Mouse (Mus musculus) embryonic stem cell, embryonic (primary cell): ENCODE data around the gene Phlda2.

Experiments
- CTCF ChIA-PET, 4 experiments: fragments of 300-600 bp in 2 of 4; fragments of 350-600 bp in 2 of 4; sonication (Branson Sonifier 250); formaldehyde crosslinking; loops; one replicate each; lab custom pipeline; 2022; ENCODE audit warnings: inconsistent platforms in 2 of 4; lab: Charles Lee
- POLR2A ChIA-PET, 4 experiments: fragments of 300-600 bp in 2 of 4; fragments of 350-600 bp in 2 of 4; sonication (Branson Sonifier 250); formaldehyde crosslinking; loops; one replicate each; lab custom pipeline; 2022; ENCODE audit warnings: antibody characterized with exemption in 4 of 4, inconsistent platforms in 1 of 4; lab: Charles Lee

Phlda2 gene

DNA sequence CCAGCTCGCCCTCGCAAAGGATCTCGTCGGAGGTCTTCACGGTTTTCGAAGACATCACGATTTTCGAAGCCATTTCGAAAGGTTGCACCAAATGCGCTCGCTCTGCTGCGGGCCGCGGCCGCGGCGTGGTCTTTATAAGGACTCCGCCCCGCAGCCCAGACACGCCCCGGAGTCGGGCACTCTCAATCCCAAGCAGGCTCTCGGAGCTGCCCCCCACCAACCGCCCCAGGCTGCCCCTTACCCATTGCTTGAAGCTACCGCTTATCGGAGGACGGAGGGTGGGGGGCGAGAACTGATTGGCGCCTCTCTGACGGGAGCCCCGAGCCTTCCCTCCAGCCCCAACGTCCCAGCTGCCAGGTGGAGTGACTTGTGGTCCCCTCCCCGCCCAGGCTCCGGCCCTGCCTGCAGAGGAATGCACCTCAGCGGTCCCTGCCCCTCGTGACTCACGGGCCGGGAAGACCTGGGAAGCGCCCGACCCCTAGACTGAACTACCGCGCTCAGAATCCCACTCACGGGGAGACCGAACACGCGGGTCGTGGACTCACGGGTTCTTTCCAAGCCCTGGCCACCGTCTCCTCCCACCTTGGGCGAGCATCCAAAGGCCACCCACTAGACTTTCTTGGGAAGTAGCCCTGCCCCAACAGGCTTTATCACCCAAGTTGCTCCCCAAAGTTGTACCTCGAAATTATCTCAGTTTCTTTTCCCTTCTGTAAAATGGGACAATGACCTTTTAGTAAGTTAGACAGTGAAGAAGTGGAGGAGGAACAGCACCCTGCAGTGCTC, at the start of gene Phlda2:
Gene Phlda2 (minus strand): TSS at position 733 of the 783 bp plus-strand sequence.
- ChIA-PET CTCF (interaction anchor here (0.6 to 7.3 kb wide), 18 partner anchors 9 to 440 kb away, joined by 3 to 84 read pairs (median 4); partner anchors contain the start of gene Slc22a18 (in 2 of the 4)), POLR2A (interaction anchor here in 3 of 4 experiments (0.5 to 5.5 kb wide), 31 partner anchors 9 to 495 kb away, joined by 3 to 29 read pairs (median 4); partner anchors contain the start of genes Nap1l4 (in 2 of the 3), Cars (in 1 of the 3), Cdkn1c (in 1 of the 3) and Slc22a18 (in 1 of the 3))

DNA sequence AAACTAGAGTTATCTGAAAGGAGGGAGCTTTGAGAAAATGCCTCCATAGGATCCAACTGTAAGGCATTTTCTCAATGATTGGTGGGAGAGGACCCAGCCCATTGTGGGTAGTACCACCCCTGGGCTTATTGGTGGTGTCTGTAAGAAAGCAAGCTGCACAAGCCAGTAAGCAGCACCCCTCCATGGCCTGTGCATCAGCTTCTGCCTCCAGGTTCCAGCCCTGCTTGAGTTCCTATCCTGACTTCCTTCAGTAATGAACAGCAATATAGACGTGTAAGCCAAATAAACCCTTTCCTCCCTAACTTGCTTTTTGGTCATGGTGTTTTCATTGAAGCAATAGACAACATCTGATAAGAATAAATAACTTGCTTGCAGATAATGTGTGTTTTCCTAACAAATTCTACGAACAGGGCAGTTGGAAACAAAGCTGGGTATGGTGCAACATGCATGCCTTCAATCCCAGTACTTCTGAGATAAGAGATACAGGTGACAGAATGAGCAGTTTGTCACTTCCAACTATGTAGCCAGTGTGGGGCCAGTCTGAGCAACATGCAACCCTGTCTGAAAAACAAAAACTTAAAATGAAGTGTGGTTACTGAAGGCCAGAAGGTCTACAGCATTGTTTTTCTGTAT, 46.8 kb upstream of the Phlda2 start:
- CTCF ChIA-PET, result interaction anchor here in 1 of 4 experiments (1.0 to 2.0 kb wide), 7 partner anchors 8 to 157 kb away, joined by 3 to 10 read pairs (median 5); partner anchors contain the start of genes Cars and Tnfrsf22

DNA sequence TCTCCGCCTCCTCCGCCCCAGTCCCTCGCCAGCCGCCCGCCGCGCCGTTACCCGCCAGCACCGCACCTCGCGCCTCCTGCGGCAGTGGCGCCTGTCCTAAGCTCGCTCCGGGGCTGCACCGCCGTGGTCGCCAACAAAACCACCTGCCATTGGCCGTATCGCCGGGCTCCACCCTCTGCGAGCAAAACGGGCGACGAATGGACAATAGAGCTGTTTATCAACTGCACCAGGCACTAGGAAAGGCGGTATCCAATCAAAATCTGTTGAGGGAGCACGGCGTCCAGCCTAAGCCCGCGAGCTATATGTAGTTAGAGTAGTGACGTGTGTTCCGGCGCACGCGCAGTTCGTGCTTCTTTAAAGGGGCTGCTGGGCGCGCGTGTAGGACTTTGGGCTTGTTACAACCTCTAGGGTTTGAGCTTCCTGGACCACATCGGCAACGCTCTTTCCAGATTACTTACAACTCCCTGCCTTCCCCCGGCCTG, 46.1 kb upstream of the Phlda2 start, which contains the start of gene Nap1l4:
Gene Nap1l4 (minus strand): TSS at position 131 of the 482 bp plus-strand sequence.
- ChIA-PET CTCF (interaction anchor here in 1 of 4 experiments (0.7 to 2.0 kb wide), 9 partner anchors 9 to 158 kb away, joined by 3 to 10 read pairs (median 4); partner anchors contain the start of genes Cars and Tnfrsf22), POLR2A (interaction anchor here (0.6 to 10.2 kb wide), 105 partner anchors 8 to 1590 kb away, joined by 3 to 275 read pairs (median 5); partner anchors contain the start of genes Cars (in 3 of the 4), Cd81 (in 2 of the 4), Tnfrsf22 (in 2 of the 4) and Tnfrsf23 (in 2 of the 4))

More for the DNA sequence above, 46.8 kb upstream of the Phlda2 start:
- POLR2A ChIA-PET, result interaction anchor here (0.6 to 10.2 kb wide), 89 partner anchors 8 to 921 kb away, joined by 3 to 275 read pairs (median 5); partner anchors contain the start of genes Cars (in 3 of the 4), Cd81 (in 2 of the 4), Tnfrsf22 (in 2 of the 4) and Tnfrsf26 (in 2 of the 4)

DNA sequence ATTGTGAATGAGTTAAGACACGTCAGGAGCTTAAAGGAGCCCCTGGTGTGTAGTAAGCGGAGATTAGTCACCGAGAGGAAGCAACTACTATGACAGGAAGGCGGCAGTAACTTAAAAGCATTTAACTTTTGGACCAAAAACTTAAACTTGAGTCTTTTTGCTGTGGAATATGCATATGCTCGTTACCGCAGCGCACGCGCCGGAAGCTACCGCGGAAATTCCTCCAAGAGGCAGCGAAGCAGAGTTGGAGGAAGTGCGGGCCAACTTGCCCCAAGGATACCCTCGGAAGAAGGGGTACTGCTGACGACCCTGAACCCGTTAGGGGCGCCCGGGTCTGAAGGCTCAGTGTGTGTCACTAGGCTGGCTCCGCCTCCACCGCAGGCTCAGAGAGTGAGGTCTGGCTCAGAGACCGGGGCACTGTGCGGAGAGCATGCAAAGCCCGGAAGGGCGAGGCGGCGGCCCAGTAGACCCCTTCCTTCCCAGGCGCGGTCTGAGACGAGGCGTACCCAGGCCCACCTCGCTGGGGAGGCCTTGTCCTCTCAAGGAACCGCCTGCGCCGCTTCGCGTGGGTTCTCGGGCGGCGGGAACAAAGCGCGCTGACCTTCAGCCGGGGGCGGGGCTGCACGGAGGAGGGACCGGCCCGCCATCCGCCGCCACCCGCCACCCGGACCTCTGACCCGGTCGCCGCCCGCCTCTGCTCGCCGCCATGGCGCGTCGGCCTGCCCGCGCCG, 45.4 kb upstream of the Phlda2 start:
- ChIA-PET POLR2A (interaction anchor here (0.6 to 10.2 kb wide), 97 partner anchors 8 to 1591 kb away, joined by 3 to 275 read pairs (median 5); partner anchors contain the start of genes Cars (in 3 of the 4), Tnfrsf22 (in 2 of the 4), Cd81 (in 1 of the 4) and Cdkn1c (in 1 of the 4)), CTCF (interaction anchor here in 3 of 4 experiments (0.7 to 2.0 kb wide), 11 partner anchors 9 to 158 kb away, joined by 3 to 10 read pairs (median 4); partner anchors contain the start of genes Cars (in 1 of the 3) and Tnfrsf22 (in 1 of the 3))

DNA sequence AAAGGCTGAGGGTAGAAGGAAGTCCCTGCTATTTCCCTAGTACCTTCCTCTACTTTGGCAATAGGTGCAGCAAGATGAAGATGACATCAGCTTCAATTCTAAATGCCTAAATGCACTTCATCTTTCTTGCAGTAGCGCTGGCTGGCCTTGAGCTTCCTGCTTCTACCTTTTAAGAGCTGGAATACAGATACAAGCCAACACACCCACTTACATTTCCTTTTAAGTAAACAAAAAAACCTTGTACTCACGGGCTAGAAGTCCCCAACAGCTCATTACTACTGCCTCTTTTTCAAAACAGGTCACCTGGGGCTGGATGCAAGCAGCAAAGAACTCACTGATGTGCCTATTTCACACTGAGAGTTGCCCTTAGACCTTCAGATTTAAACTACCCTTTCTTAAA, 43.6 kb upstream of the Phlda2 start:
- CTCF ChIA-PET, result interaction anchor here in 1 of 4 experiments (0.6 kb wide), 1 partner anchor 16 kb away, joined by 4 read pairs; no protein-coding TSS in a partner anchor
- POLR2A ChIA-PET, result interaction anchor here in 2 of 4 experiments (0.5 to 10.2 kb wide), 11 partner anchors 11 to 488 kb away, joined by 3 to 275 read pairs (median 6); partner anchors contain the start of gene Cars (in 2 of the 2)

DNA sequence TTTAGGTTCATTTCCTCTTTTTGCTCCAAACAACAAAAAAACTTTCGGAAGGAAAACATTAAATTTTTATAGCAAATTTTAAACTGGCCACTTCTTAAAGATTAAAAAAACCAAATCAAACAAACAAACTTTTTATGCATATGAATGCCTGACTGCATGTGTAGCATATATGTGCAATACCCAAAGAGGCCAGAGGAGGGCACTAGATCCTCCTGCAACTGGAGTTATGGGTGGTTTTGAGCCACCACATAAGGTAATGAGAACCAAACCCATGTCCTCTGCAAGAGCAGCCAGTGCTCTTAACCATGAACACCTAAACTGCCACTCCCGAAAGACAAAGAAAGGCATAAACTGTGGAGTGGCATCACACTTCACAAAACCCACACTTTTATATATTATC, 41.4 kb upstream of the Phlda2 start:
- ChIA-PET POLR2A (interaction anchor here in 2 of 4 experiments (0.9 to 10.2 kb wide), 5 partner anchors 21 to 55 kb away, joined by 3 to 275 read pairs (median 4); partner anchors contain the start of gene Cars (in 1 of the 2)), CTCF (no interaction called here)

DNA sequence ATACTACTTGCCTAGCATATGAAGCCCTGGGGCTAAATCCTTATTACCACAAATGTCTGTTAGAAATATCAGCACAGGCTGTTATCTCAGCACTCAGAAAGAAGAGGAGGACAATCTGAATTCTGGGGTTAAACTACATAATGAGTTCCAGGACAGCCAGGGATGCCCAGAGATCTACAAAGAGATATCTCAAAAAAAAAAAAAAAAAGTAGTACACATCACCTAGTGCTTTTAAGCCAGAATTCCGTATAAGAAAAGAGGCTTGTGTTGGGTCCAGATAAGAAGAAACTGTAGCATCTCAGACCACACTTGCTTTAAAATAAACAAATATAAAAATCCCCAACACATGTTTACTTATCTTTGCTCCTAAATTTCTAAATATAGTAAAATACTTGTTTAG, 35.7 kb upstream of the Phlda2 start:
- POLR2A ChIA-PET, result interaction anchor here in 2 of 4 experiments (2.1 to 5.5 kb wide), 4 partner anchors 9 to 27 kb away, joined by 6 to 52 read pairs (median 9); partner anchors contain the start of gene Nap1l4 (in 2 of the 2)
- CTCF ChIA-PET, result interaction anchor here in 1 of 4 experiments (0.6 kb wide), 1 partner anchor 33 kb away, joined by 3 read pairs; no protein-coding TSS in a partner anchor

DNA sequence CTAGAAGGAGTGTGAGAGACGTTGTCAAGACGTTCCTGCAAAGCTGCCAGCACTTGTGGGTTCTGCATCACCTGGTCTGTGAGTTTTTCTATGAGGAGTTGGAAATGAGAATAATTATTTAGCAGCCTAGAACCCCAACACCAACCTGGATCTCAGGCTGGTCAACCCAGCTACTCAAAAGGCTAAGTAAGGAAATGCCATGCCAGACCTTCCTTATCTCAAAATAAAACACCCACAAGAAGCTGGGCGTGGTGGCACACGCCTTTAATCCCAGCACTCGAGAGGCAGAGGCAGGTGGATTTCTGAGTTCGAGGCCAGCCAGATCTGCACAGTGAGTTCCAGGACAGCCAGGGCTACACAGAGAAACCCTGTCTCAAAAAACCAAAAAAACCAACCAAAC, 35.3 kb upstream of the Phlda2 start:
- POLR2A ChIA-PET, result interaction anchor here in 3 of 4 experiments (0.6 to 5.5 kb wide), 6 partner anchors 10 to 26 kb away, joined by 3 to 52 read pairs (median 6); partner anchors contain the start of gene Nap1l4 (in 2 of the 3)
- CTCF ChIA-PET, result interaction anchor here in 1 of 4 experiments (0.6 kb wide), 1 partner anchor 32 kb away, joined by 3 read pairs; no protein-coding TSS in a partner anchor

DNA sequence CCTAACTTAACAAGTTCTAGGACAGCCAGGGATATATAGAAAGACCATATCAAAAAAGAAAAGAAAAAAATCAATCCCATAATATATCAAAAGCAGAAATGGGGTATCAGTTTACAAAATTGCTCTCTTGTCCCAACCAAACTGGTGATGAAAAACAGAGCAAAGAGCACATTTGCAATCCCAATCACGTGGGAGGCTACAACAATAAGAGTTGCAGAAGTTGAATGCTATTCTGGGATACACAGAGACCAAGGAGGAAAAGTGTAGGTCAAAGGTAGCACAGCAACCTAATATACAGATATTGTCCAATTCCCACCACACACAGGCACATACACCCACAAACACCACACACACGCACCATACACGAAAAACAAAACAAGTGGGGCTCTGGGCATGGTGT, 33.3 kb upstream of the Phlda2 start:
- CTCF ChIA-PET, result no interaction called here
- POLR2A ChIA-PET, result interaction anchor here in 2 of 4 experiments (0.9 to 6.5 kb wide), 9 partner anchors 10 to 83 kb away, joined by 3 to 52 read pairs (median 4); partner anchors contain the start of gene Nap1l4 (in 2 of the 2)

DNA sequence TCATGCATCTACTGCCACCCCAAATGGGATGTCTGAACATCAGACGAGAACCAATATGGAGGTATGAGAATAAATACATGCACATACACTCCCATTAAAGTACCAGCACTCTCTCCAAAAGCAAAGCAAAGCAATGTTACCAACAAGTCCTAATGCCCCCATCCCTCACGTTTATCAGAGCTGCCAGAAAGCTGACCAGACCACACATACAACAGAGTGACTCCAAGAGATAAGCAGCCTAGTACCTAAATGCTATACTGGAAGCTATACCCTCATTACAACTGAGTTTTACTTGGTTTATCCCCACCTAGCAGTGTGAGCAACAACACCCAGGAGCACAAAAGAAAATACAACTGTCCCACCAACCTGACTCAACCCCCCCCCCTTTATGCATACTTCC, 30.3 kb upstream of the Phlda2 start:
- ChIA-PET POLR2A (interaction anchor here in 2 of 4 experiments (0.6 to 6.5 kb wide), 12 partner anchors 10 to 60 kb away, joined by 3 to 52 read pairs (median 5); partner anchors contain the start of gene Nap1l4 (in 2 of the 2)), CTCF (interaction anchor here in 1 of 4 experiments (1.2 kb wide), 1 partner anchor 231 kb away, joined by 4 read pairs; no protein-coding TSS in a partner anchor)

DNA sequence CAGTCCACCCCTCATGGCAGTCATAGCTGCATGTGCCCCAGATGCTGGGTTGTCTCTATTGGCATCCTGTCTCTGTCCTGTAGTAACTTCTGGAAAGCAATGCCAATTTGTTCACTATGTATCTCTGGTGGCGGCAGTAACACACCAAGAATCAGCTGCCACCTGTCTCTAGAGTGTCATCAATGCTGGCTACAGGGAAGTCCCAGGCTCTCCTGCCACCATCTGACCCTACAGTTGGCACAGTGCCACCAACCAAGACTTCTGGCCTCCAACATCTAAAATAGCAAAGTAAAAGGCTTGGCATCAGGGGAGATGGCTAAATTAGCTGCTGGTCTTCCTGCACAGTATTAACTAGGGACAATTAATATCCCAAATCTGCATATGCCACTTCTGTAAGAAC, 29.5 kb upstream of the Phlda2 start:
- ChIA-PET CTCF (no interaction called here), POLR2A (interaction anchor here in 2 of 4 experiments (0.7 to 6.5 kb wide), 10 partner anchors 10 to 65 kb away, joined by 3 to 47 read pairs (median 4); partner anchors contain the start of gene Nap1l4 (in 2 of the 2))

DNA sequence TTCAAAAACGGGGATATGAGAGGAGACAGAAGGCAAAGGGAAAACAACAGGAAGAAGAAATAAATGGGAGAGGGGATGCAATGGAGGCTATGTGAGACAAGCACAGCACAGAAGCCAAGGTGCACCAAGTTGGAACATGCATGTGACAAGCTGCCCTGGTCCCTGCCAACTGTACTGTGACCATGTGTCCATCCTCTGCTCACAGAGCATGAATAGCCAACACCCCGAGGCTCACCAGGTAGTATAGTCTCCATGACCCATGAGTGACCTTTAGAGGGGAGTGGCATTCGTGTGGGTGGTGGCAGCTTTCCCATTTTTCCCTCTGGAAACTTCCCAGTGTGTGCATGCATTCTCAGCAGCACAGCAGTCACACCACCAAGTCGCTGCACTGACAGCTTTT, 16.4 kb upstream of the Phlda2 start:
- POLR2A ChIA-PET, result interaction anchor here in 3 of 4 experiments (1.0 to 8.3 kb wide), 12 partner anchors 9 to 81 kb away, joined by 3 to 47 read pairs (median 10); partner anchors contain the start of genes Cars (in 2 of the 3), Nap1l4 (in 2 of the 3) and Slc22a18 (in 1 of the 3)
- CTCF ChIA-PET, result interaction anchor here (0.6 to 1.4 kb wide), 7 partner anchors 11 to 13 kb away, joined by 3 to 20 read pairs (median 3); no protein-coding TSS in a partner anchor

DNA sequence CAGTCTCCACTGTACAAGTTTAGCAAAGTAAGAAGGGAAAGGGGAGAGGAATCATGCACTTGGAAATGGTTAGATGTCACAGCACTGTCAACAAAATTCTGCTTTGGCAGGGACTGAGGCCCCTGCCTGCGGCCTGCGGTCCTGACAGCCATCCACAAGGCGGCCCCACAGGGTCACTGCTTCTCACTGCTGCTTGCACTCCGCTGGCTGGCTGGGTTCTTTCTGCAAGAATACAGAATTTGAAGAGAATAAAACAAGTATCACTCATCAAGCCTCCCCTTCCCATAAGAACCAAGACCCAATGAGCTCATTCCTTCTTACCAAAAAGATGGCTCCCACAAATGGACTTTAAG, 11.4 kb upstream of the Phlda2 start:
- CTCF ChIA-PET, result interaction anchor here in 1 of 4 experiments (0.6 to 1.5 kb wide), 5 partner anchors 9 to 234 kb away, joined by 3 to 5 read pairs (median 3); no protein-coding TSS in a partner anchor
- POLR2A ChIA-PET, result interaction anchor here in 3 of 4 experiments (0.6 to 4.2 kb wide), 9 partner anchors 8 to 316 kb away, joined by 3 to 20 read pairs (median 3); partner anchors contain the start of genes Nap1l4 (in 3 of the 3) and Phlda2 (in 1 of the 3)

DNA sequence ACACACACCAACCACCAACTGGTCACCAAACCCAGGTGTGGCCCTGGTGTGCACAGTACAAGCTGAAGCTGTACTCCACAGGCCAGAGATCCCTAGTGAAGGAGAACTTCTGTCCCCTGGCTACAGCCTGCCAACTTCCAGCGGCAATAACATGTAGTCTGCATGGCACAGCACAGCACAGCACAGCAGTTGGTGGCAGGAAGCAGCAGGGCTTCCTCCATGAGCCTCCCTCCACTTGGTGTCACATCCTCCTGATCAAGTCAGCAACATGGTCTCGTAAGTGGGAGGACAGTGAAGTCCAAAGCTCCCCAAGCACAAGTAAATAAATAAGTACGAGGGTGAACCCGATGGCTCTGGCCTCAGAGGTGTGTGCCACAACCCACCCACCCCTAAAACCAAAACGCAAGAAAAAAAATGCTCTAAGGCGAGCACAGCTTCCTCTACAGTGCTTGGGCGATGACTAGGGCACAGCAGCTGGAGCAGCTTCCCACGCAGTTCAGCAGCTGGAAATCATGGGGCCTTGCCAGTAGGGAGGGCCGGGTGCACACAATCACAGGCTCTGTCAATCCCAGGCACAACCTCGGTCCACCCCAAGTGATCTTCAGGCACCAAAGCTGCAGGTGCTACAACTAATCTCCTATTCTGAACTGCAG, 10.9 kb upstream of the Phlda2 start:
- CTCF ChIA-PET, result interaction anchor here in 1 of 4 experiments (0.7 to 1.5 kb wide), 4 partner anchors 8 to 114 kb away, joined by 3 read pairs; no protein-coding TSS in a partner anchor
- POLR2A ChIA-PET, result interaction anchor here in 3 of 4 experiments (0.6 to 4.2 kb wide), 11 partner anchors 8 to 316 kb away, joined by 3 to 20 read pairs (median 3); partner anchors contain the start of genes Nap1l4 (in 3 of the 3), Cars (in 1 of the 3) and Phlda2 (in 1 of the 3)

DNA sequence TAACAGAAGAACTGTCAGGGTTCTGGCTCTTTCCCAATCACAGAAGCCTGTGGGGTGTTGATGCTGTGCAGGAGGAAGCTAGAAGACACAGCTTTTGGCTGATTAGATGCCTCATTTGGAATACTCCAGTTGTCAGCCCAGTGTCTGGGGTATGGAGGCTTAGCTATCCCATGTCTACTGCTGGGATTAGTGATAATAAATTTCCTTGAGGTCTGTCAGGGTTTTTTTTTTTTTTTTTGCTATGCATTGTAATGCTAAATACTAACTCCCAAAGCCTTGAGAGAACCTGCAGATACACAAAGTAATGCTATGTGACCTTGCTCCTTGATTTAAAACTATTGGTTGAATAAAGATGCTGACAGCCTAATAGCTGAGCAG, 8.4 kb upstream of the Phlda2 start:
- ChIA-PET POLR2A (interaction anchor here (0.6 to 4.5 kb wide), 20 partner anchors 8 to 617 kb away, joined by 3 to 24 read pairs (median 4); partner anchors contain the start of genes Cars (in 1 of the 4), Nap1l4 (in 1 of the 4) and Tnfrsf22 (in 1 of the 4)), CTCF (interaction anchor here (0.7 to 2.8 kb wide), 10 partner anchors 9 to 237 kb away, joined by 3 to 14 read pairs (median 5); no protein-coding TSS in a partner anchor)
